ENCODE assay signal across 16 mouse cellular contexts in the genomic region with DNA sequence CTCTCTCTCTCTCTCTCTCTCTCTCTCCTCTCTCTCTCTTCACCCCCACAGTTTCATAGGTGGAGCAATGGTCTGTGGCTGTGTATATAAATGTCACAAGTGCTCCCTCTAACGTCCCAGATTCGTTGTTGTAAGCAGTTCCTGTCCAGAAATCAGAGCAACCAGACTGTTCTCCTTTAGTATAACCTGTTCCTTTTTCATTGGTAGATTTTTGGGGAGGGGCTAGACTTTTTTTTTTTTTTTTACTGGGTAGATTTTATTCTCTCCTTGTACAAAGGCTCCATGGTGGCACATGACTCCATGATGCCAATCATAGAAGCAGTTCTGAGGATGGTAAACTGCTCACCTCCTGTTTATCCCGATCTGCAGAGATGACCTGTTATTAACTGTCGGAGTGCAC. TPM values are rescaled to one million over a fixed set of nuclear protein-coding genes. Genes with fewer than 3 reads are reported as not detected.
DNase-seq lines count a peak whose midpoint lies in the region; ATAC-seq and TF ChIP-seq lines count a peak whose summit lies in the region.
"Not testable (repeated sequence)": the region's sequence is repeated elsewhere in the genome, so short reads cannot be mapped to it uniquely, and the experiment has no call there.
"Had no signal": no experiment of that assay in that cellular context is flagged by ENCODE, and none has a peak within 500 bp of the region (broad histone marks: within the 10 kb centered on the region; RNA-seq: fewer than 3 reads in every experiment).

No protein-coding gene starts in this region.

- not testable (repeated sequence) for H3K4me1 ChIP-seq in embryonic facial prominence, embryonic 11.5 days (ENCODE audit: control insufficient read depth, insufficient read depth, low read length); hindbrain, postnatal 0 days (ENCODE audit: insufficient read depth, low read length); lung, embryonic 14.5 days (ENCODE audit: insufficient read depth); midbrain, postnatal 0 days (ENCODE audit: insufficient read depth, low read length)

- H3K4me2 ChIP-seq in embryonic facial prominence, embryonic 11.5 days (ENCODE audit: low read depth, low read length); lung, embryonic 14.5 days: not testable (repeated sequence)
- peak overlapping the region; percentile 48; the same call in 1 of the 2 replicates for H3K4me2 ChIP-seq in hindbrain, postnatal 0 days (ENCODE audit: low read depth, low read length)
- peak overlapping the region; percentile 50; the same call in 1 of the 2 replicates for H3K4me2 ChIP-seq in midbrain, postnatal 0 days (ENCODE audit: low read depth, low read length, poor library complexity, severe bottlenecking)

- ATAC-seq in embryonic facial prominence, embryonic 11.5 days (replicated peaks; ENCODE audit: insufficient number of reproducible peaks, low FRiP score, low TSS enrichment, low read depth), result not testable (repeated sequence)
- ATAC-seq in frontal cortex, adult (ENCODE audit: low TSS enrichment), result peak; percentile 83
- ATAC-seq in hindbrain, postnatal 0 days, result peak; percentile 94
- ATAC-seq in lung, embryonic 14.5 days (ENCODE audit: insufficient read depth), result peak; percentile 68; the same call in 1 of the 2 replicates
- ATAC-seq in midbrain, postnatal 0 days (ENCODE audit: low FRiP score), result peak; percentile 91

- H3K4me3 ChIP-seq in embryonic facial prominence, embryonic 11.5 days (ENCODE audit: low read depth, low read length); hindbrain, postnatal 0 days (ENCODE audit: low read length); lung, embryonic 14.5 days (ENCODE audit: low read depth, low read length): not testable (repeated sequence)
- H3K4me3 ChIP-seq in midbrain, postnatal 0 days (ENCODE audit: low read depth, low read length), result peak overlapping the region; percentile 44; the same call in 1 of the 2 replicates

- TF ChIP-seq CTCF in hindbrain, postnatal 0 days (IDR thresholded peaks at IDR 0.05; ENCODE audit: low read depth), result peak; percentile 52
- peak; percentile 28; the same call in 1 of the 2 replicates for TF ChIP-seq CTCF in lung, embryonic 14.5 days (IDR thresholded peaks at IDR 0.05; ENCODE audit: low read depth)
- peak; percentile 63 for TF ChIP-seq CTCF in midbrain, postnatal 0 days (IDR thresholded peaks at IDR 0.05)

- not testable (repeated sequence) for H3K9ac ChIP-seq in embryonic facial prominence, embryonic 11.5 days (replicated peaks; ENCODE audit: low read length); hindbrain, postnatal 0 days (replicated peaks; ENCODE audit: low read length); lung, embryonic 14.5 days; midbrain, postnatal 0 days (replicated peaks; ENCODE audit: low read length, poor library complexity, severe bottlenecking)

- WGBS in embryonic facial prominence, embryonic 11.5 days, result 41% methylated on average over 4 of the region's 4 CpGs
- WGBS in hindbrain, postnatal 0 days, result 42% methylated on average over 4 of the region's 4 CpGs
- 40% methylated on average over 4 of the region's 4 CpGs for WGBS in lung, embryonic 14.5 days
- 42% methylated on average over 4 of the region's 4 CpGs for WGBS in midbrain, postnatal 0 days

- H3K9me3 ChIP-seq in embryonic facial prominence, embryonic 11.5 days (replicated peaks; ENCODE audit: control insufficient read depth, low read length); hindbrain, postnatal 0 days (ENCODE audit: low read length); lung, embryonic 14.5 days (ENCODE audit: low read depth, low read length); midbrain, postnatal 0 days (ENCODE audit: low read length): not testable (repeated sequence)

- H3K36me3 ChIP-seq in embryonic facial prominence, embryonic 11.5 days (replicated peaks; ENCODE audit: control insufficient read depth, insufficient read depth, low read depth, low read length); hindbrain, postnatal 0 days (ENCODE audit: insufficient read depth, low read length); lung, embryonic 14.5 days (ENCODE audit: insufficient read depth); midbrain, postnatal 0 days (ENCODE audit: insufficient read depth, low read length): not testable (repeated sequence)

- H3K27ac ChIP-seq in embryonic facial prominence, embryonic 11.5 days (replicated peaks; ENCODE audit: low read depth, low read length); hindbrain, postnatal 0 days; lung, embryonic 14.5 days (ENCODE audit: low read depth); midbrain, postnatal 0 days (ENCODE audit: low read depth, low read length): not testable (repeated sequence)

- H3K27me3 ChIP-seq in embryonic facial prominence, embryonic 11.5 days (ENCODE audit: control insufficient read depth, insufficient read depth, low read length); hindbrain, postnatal 0 days (ENCODE audit: insufficient read depth, low read length); lung, embryonic 14.5 days (ENCODE audit: insufficient read depth, low read length); midbrain, postnatal 0 days (ENCODE audit: insufficient read depth, low read length): not testable (repeated sequence)

- peak; percentile 26 for DNase-seq in ZHBTc4 (ENCODE audit: low read depth, low spot score)
- peak; percentile 46 for DNase-seq in embryonic facial prominence, embryonic 11.5 days (ENCODE audit: low spot score)
- peak; percentile 73 for DNase-seq in hindbrain, postnatal 0 days (ENCODE audit: low spot score)
- DNase-seq in layer of hippocampus, postnatal 10 days (ENCODE audit: low spot score in 2 of 2), result peak; percentile 9 to 19
- DNase-seq in lung, embryonic 14.5 days, result peak; percentile 54
- DNase-seq in midbrain, postnatal 0 days (ENCODE audit: low spot score), result peak; percentile 77
- peak; percentile 32 for DNase-seq in yolk sac, embryonic 10.5 days (ENCODE audit: low spot score)

RNA-seq across cellular contexts. Expression of a gene that starts 22.2 kb away (rescaled TPM):
- not detected in 2 replicates for polyA plus RNA-seq in embryonic facial prominence, embryonic 11.5 days (2014; fragmentation: Nextera tagmentation; extraction: Ambion mirVana)
- total RNA-seq in hindbrain, postnatal 0 days (2014; rRNA removed), result not detected in 2 replicates
- polyA plus RNA-seq in hindbrain, postnatal 0 days (2015; fragmentation: Nextera tagmentation; extraction: Ambion mirVana), result not detected in 2 replicates
- not detected for total RNA-seq in layer of hippocampus, postnatal 10 days (2021)
- polyA plus RNA-seq in lung, embryonic 14.5 days (2014; fragmentation: Nextera tagmentation; extraction: Ambion mirVana), result not detected in 2 replicates
- not detected in 2 replicates for total RNA-seq in midbrain, postnatal 0 days (2014; rRNA removed)
- not detected in 2 replicates for polyA plus RNA-seq in midbrain, postnatal 0 days (2015; fragmentation: Nextera tagmentation; extraction: Ambion mirVana)
- total RNA-seq: adrenal gland, postnatal 4 days; common myeloid progenitor, adult 5-6 weeks; gastrocnemius, adult 2 months; heart, adult 18-20 months; heart, postnatal 25 days; monocyte, adult 5-6 weeks had no signal
- polyA plus RNA-seq: large intestine, adult 2 months; liver, embryonic 13.5 days had no signal

RNA-seq across cellular contexts. Expression of a gene that starts 33.4 kb away (rescaled TPM):
- polyA plus RNA-seq in embryonic facial prominence, embryonic 11.5 days (2014; fragmentation: Nextera tagmentation; extraction: Ambion mirVana), result not detected in 2 replicates
- total RNA-seq in hindbrain, postnatal 0 days (2014; rRNA removed), result not detected in 2 replicates
- polyA plus RNA-seq in hindbrain, postnatal 0 days (2015; fragmentation: Nextera tagmentation; extraction: Ambion mirVana), result not detected in 2 replicates
- total RNA-seq in layer of hippocampus, postnatal 10 days (2021), result not detected
- polyA plus RNA-seq in lung, embryonic 14.5 days (2014; fragmentation: Nextera tagmentation; extraction: Ambion mirVana), result not detected in 2 replicates
- not detected in 2 replicates for total RNA-seq in midbrain, postnatal 0 days (2014; rRNA removed)
- polyA plus RNA-seq in midbrain, postnatal 0 days (2015; fragmentation: Nextera tagmentation; extraction: Ambion mirVana), result not detected in 2 replicates
- total RNA-seq: adrenal gland, postnatal 4 days; common myeloid progenitor, adult 5-6 weeks; gastrocnemius, adult 2 months; heart, adult 18-20 months; heart, postnatal 25 days; monocyte, adult 5-6 weeks had no signal
- polyA plus RNA-seq: large intestine, adult 2 months; liver, embryonic 13.5 days had no signal

RNA-seq across cellular contexts. Expression of a gene that starts 55.2 kb away (rescaled TPM):
- not detected in 2 replicates for polyA plus RNA-seq in embryonic facial prominence, embryonic 11.5 days (2014; fragmentation: Nextera tagmentation; extraction: Ambion mirVana)
- not detected in 2 replicates for total RNA-seq in hindbrain, postnatal 0 days (2014; rRNA removed)
- polyA plus RNA-seq in hindbrain, postnatal 0 days (2015; fragmentation: Nextera tagmentation; extraction: Ambion mirVana), result not detected in 2 replicates
- not detected for total RNA-seq in layer of hippocampus, postnatal 10 days (2021)
- not detected in 2 replicates for polyA plus RNA-seq in lung, embryonic 14.5 days (2014; fragmentation: Nextera tagmentation; extraction: Ambion mirVana)
- total RNA-seq in midbrain, postnatal 0 days (2014; rRNA removed), result not detected in 2 replicates
- polyA plus RNA-seq in midbrain, postnatal 0 days (2015; fragmentation: Nextera tagmentation; extraction: Ambion mirVana), result not detected in 2 replicates
- total RNA-seq: adrenal gland, postnatal 4 days; common myeloid progenitor, adult 5-6 weeks; gastrocnemius, adult 2 months; heart, adult 18-20 months; heart, postnatal 25 days; monocyte, adult 5-6 weeks had no signal
- polyA plus RNA-seq: large intestine, adult 2 months; liver, embryonic 13.5 days had no signal

Comparison
In these comparisons a context has a peak if more than half of its experiments do, and no peak if none do; other contexts are left out.
1. DNase-seq: peak in every context shown above with its lines; median percentile 77 in midbrain, postnatal 0 days; 73 in hindbrain, postnatal 0 days; 54 in lung, embryonic 14.5 days; 46 in embryonic facial prominence, embryonic 11.5 days; 32 in yolk sac, embryonic 10.5 days; 26 in ZHBTc4; 14 in layer of hippocampus, postnatal 10 days.